Mouse (Mus musculus): ENCODE measurements around the gene Osbpl8. TPM values are rescaled to one million over a fixed set of nuclear protein-coding genes. Genes with fewer than 3 reads are reported as not detected.
"Not testable (repeated sequence)": the region's sequence is repeated elsewhere in the genome, so short reads cannot be mapped to it uniquely, and the experiment has no call there.

Osbpl8 gene
- polyA plus RNA-seq, 1 experiment from 2014 or later: 11.4 TPM

- no peak for ATAC-seq
- no peak overlapping the region for H3K4me2 ChIP-seq
- H3K4me1 ChIP-seq: no peaks in the 10 kb centered on the region
- no peaks in the 10 kb centered on the region for H3K27me3 ChIP-seq (replicated peaks)
- H3K4me3 ChIP-seq: no peak overlapping the region
- no peaks in the 10 kb centered on the region for H3K9me3 ChIP-seq (replicated peaks)
- WGBS (ENCODE audit: insufficient replicate concordance): 74% methylated on average over 3 of the region's 3 CpGs
- no peaks in the 10 kb centered on the region for H3K36me3 ChIP-seq
- H3K27ac ChIP-seq: no peak overlapping the region
- H3K9ac ChIP-seq: no peak overlapping the region
Measured at GRCm38 (mm10) chr10:111130872-111131271, 33.7 kb upstream of the Osbpl8 start.

GRCm38 (mm10) chr10:111133271-111133670 lies 31.3 kb upstream of the Osbpl8 start:
- no peak overlapping the region for H3K9ac ChIP-seq
- no peak for ATAC-seq
- no peaks in the 10 kb centered on the region for H3K4me1 ChIP-seq
- WGBS (ENCODE audit: insufficient replicate concordance): 62% methylated on average over 5 of the region's 5 CpGs
- H3K4me2 ChIP-seq: no peak overlapping the region
- no peaks in the 10 kb centered on the region for H3K27me3 ChIP-seq (replicated peaks)
- no peak overlapping the region for H3K27ac ChIP-seq
- H3K36me3 ChIP-seq: no peaks in the 10 kb centered on the region
- no peak overlapping the region for H3K4me3 ChIP-seq
- H3K9me3 ChIP-seq (replicated peaks): no peaks in the 10 kb centered on the region

- ATAC-seq: no peak
- no peaks in the 10 kb centered on the region for H3K4me1 ChIP-seq
- H3K9me3 ChIP-seq (replicated peaks): no peaks in the 10 kb centered on the region
- no peaks in the 10 kb centered on the region for H3K27me3 ChIP-seq (replicated peaks)
- no peak overlapping the region for H3K4me2 ChIP-seq
- no peak overlapping the region for H3K27ac ChIP-seq
- H3K9ac ChIP-seq: no peak overlapping the region
- H3K36me3 ChIP-seq: no peaks in the 10 kb centered on the region
- no peak overlapping the region for H3K4me3 ChIP-seq
- 84% methylated on average over 8 of the region's 8 CpGs for WGBS (ENCODE audit: insufficient replicate concordance)
Measured at GRCm38 (mm10) chr10:111133936-111134335, 30.6 kb upstream of the Osbpl8 start.

GRCm38 (mm10) chr10:111134412-111134957 lies 30.1 kb upstream of the Osbpl8 start:
- ATAC-seq: no peak
- no peaks in the 10 kb centered on the region for H3K36me3 ChIP-seq
- no peak overlapping the region for H3K4me2 ChIP-seq
- no peaks in the 10 kb centered on the region for H3K9me3 ChIP-seq (replicated peaks)
- no peak overlapping the region for H3K9ac ChIP-seq
- H3K27ac ChIP-seq: no peak overlapping the region
- no peak overlapping the region for H3K4me3 ChIP-seq
- H3K4me1 ChIP-seq: no peaks in the 10 kb centered on the region
- WGBS (ENCODE audit: insufficient replicate concordance): 76% methylated on average over 9 of the region's 9 CpGs
- H3K27me3 ChIP-seq (replicated peaks): no peaks in the 10 kb centered on the region

- WGBS (ENCODE audit: insufficient replicate concordance): 57% methylated on average over 5 of the region's 5 CpGs
- not testable (repeated sequence) for H3K9me3 ChIP-seq (replicated peaks); H3K36me3 ChIP-seq; ATAC-seq; H3K4me1 ChIP-seq; H3K4me2 ChIP-seq; H3K27ac ChIP-seq; H3K9ac ChIP-seq; H3K4me3 ChIP-seq; H3K27me3 ChIP-seq (replicated peaks)
Measured at GRCm38 (mm10) chr10:111136306-111136705, 28.2 kb upstream of the Osbpl8 start.

GRCm38 (mm10) chr10:111137905-111138304 lies 26.6 kb upstream of the Osbpl8 start:
- ATAC-seq: no peak
- no peaks in the 10 kb centered on the region for H3K36me3 ChIP-seq
- no peak overlapping the region for H3K9ac ChIP-seq
- H3K4me3 ChIP-seq: no peak overlapping the region
- H3K4me1 ChIP-seq: no peaks in the 10 kb centered on the region
- WGBS (ENCODE audit: insufficient replicate concordance): 75% methylated on average over 4 of the region's 4 CpGs
- H3K27me3 ChIP-seq (replicated peaks): no peaks in the 10 kb centered on the region
- H3K9me3 ChIP-seq (replicated peaks): no peaks in the 10 kb centered on the region
- H3K27ac ChIP-seq: no peak overlapping the region
- H3K4me2 ChIP-seq: no peak overlapping the region

GRCm38 (mm10) chr10:111139170-111139569 lies 25.4 kb upstream of the Osbpl8 start:
- H3K9me3 ChIP-seq (replicated peaks): no peaks in the 10 kb centered on the region
- H3K27ac ChIP-seq: no peak overlapping the region
- no peaks in the 10 kb centered on the region for H3K27me3 ChIP-seq (replicated peaks)
- H3K36me3 ChIP-seq: no peaks in the 10 kb centered on the region
- no peak overlapping the region for H3K4me2 ChIP-seq
- H3K4me3 ChIP-seq: no peak overlapping the region
- ATAC-seq: no peak
- H3K4me1 ChIP-seq: no peaks in the 10 kb centered on the region
- WGBS (ENCODE audit: insufficient replicate concordance): 56% methylated on average over 1 of the region's 1 CpGs
- no peak overlapping the region for H3K9ac ChIP-seq

- 69% methylated on average over 5 of the region's 5 CpGs for WGBS (ENCODE audit: insufficient replicate concordance)
- no peak overlapping the region for H3K4me3 ChIP-seq
- no peaks in the 10 kb centered on the region for H3K4me1 ChIP-seq
- H3K4me2 ChIP-seq: no peak overlapping the region
- H3K9ac ChIP-seq: no peak overlapping the region
- no peak overlapping the region for H3K27ac ChIP-seq
- ATAC-seq: no peak
- H3K27me3 ChIP-seq (replicated peaks): no peaks in the 10 kb centered on the region
- no peaks in the 10 kb centered on the region for H3K36me3 ChIP-seq
- no peaks in the 10 kb centered on the region for H3K9me3 ChIP-seq (replicated peaks)
Measured at GRCm38 (mm10) chr10:111139881-111140280, 24.7 kb upstream of the Osbpl8 start.

- H3K4me2 ChIP-seq: no peak overlapping the region
- no peak for ATAC-seq
- H3K4me3 ChIP-seq: no peak overlapping the region
- H3K36me3 ChIP-seq: no peaks in the 10 kb centered on the region
- 76% methylated on average over 11 of the region's 11 CpGs for WGBS (ENCODE audit: insufficient replicate concordance)
- H3K4me1 ChIP-seq: no peaks in the 10 kb centered on the region
- no peak overlapping the region for H3K9ac ChIP-seq
- H3K27me3 ChIP-seq (replicated peaks): no peaks in the 10 kb centered on the region
- no peak overlapping the region for H3K27ac ChIP-seq
- no peaks in the 10 kb centered on the region for H3K9me3 ChIP-seq (replicated peaks)
Measured at GRCm38 (mm10) chr10:111144371-111144959, 20.1 kb upstream of the Osbpl8 start.

- 66% methylated on average over 5 of the region's 5 CpGs for WGBS (ENCODE audit: insufficient replicate concordance)
- no peaks in the 10 kb centered on the region for H3K4me1 ChIP-seq
- H3K36me3 ChIP-seq: no peaks in the 10 kb centered on the region
- ATAC-seq: no peak
- H3K9ac ChIP-seq: no peak overlapping the region
- no peak overlapping the region for H3K4me3 ChIP-seq
- no peak overlapping the region for H3K27ac ChIP-seq
- no peaks in the 10 kb centered on the region for H3K27me3 ChIP-seq (replicated peaks)
- H3K9me3 ChIP-seq (replicated peaks): no peaks in the 10 kb centered on the region
- no peak overlapping the region for H3K4me2 ChIP-seq
Measured at GRCm38 (mm10) chr10:111149761-111150160, 14.8 kb upstream of the Osbpl8 start.

GRCm38 (mm10) chr10:111155065-111155464 lies 9.5 kb upstream of the Osbpl8 start:
- Histone ChIP-seq H3K9me3 (replicated peaks) (no peaks in the 10 kb centered on the region), H3K4me2 (no peak overlapping the region), H3K27me3 (replicated peaks) (no peaks in the 10 kb centered on the region), H3K4me3 (no peak overlapping the region), H3K36me3 (no peaks in the 10 kb centered on the region), H3K9ac (no peak overlapping the region), H3K27ac (no peak overlapping the region), H3K4me1 (peaks cover 14% of the 10 kb centered on the region)
- ATAC-seq: no peak
- 80% methylated on average over 3 of the region's 3 CpGs for WGBS (ENCODE audit: insufficient replicate concordance)

GRCm38 (mm10) chr10:111155571-111155970 lies 9.0 kb upstream of the Osbpl8 start:
- H3K4me2 ChIP-seq: peak overlapping the region; percentile 36
- no peak for ATAC-seq
- H3K9ac ChIP-seq: no peak overlapping the region
- H3K4me3 ChIP-seq: no peak overlapping the region
- H3K36me3 ChIP-seq: no peaks in the 10 kb centered on the region
- H3K27me3 ChIP-seq (replicated peaks): no peaks in the 10 kb centered on the region
- no peak overlapping the region for H3K27ac ChIP-seq
- peaks cover 14% of the 10 kb centered on the region for H3K4me1 ChIP-seq
- H3K9me3 ChIP-seq (replicated peaks): no peaks in the 10 kb centered on the region
- 56% methylated on average over 7 of the region's 7 CpGs for WGBS (ENCODE audit: insufficient replicate concordance)

Data from liver, embryonic 12.5 days (tissue).